Mouse (Mus musculus): ENCODE measurements around the gene Kcna10.
A peak's percentile ranks its signal among the peaks of the same experiment; 100 is the strongest.

Gene Kcna10

GRCm38 (mm10) chr3:107182756-107183155 lies at the start of gene Kcna10:
Kcna10 (plus strand) TSS chr3:107183056.
- no peak for DNase-seq (ENCODE audit: low read depth, low spot score)

GRCm38 (mm10) chr3:107134457-107134856 lies 48.4 kb upstream of the Kcna10 start:
- DNase-seq (ENCODE audit: low read depth, low spot score), result no peak

GRCm38 (mm10) chr3:107147126-107147525 lies 35.7 kb upstream of the Kcna10 start:
- no peak for DNase-seq (ENCODE audit: low read depth, low spot score)

- DNase-seq (ENCODE audit: low read depth, low spot score), result no peak
These were observed 33.9 kb upstream of the Kcna10 start for GRCm38 (mm10) chr3:107149006-107149405.

GRCm38 (mm10) chr3:107150469-107150868 lies 32.4 kb upstream of the Kcna10 start:
- no peak for DNase-seq (ENCODE audit: low read depth, low spot score)

- DNase-seq (ENCODE audit: low read depth, low spot score), result no peak
These were observed 31.9 kb upstream of the Kcna10 start for GRCm38 (mm10) chr3:107150872-107151540.

- no peak for DNase-seq (ENCODE audit: low read depth, low spot score)
These were observed 28.8 kb upstream of the Kcna10 start for GRCm38 (mm10) chr3:107153772-107154655.

- no peak for DNase-seq (ENCODE audit: low read depth, low spot score)
These were observed 24.0 kb upstream of the Kcna10 start for GRCm38 (mm10) chr3:107158856-107159255.

- DNase-seq (ENCODE audit: low read depth, low spot score), result no peak
These were observed 23.4 kb upstream of the Kcna10 start for GRCm38 (mm10) chr3:107159418-107159817.

- DNase-seq (ENCODE audit: low read depth, low spot score), result peak; percentile 7
These were observed 23.0 kb upstream of the Kcna10 start for GRCm38 (mm10) chr3:107159859-107160324.

GRCm38 (mm10) chr3:107162741-107163140 lies 20.1 kb upstream of the Kcna10 start:
- DNase-seq (ENCODE audit: low read depth, low spot score), result no peak

- no peak for DNase-seq (ENCODE audit: low read depth, low spot score)
These were observed 13.3 kb upstream of the Kcna10 start for GRCm38 (mm10) chr3:107169552-107169951.

GRCm38 (mm10) chr3:107171964-107172363 lies 10.9 kb upstream of the Kcna10 start:
- no peak for DNase-seq (ENCODE audit: low read depth, low spot score)

GRCm38 (mm10) chr3:107172556-107172955 lies 10.3 kb upstream of the Kcna10 start:
- DNase-seq (ENCODE audit: low read depth, low spot score), result no peak

- DNase-seq (ENCODE audit: low read depth, low spot score), result no peak
These were observed 7.4 kb upstream of the Kcna10 start for GRCm38 (mm10) chr3:107175486-107175885.

- no peak for DNase-seq (ENCODE audit: low read depth, low spot score)
These were observed 6.4 kb upstream of the Kcna10 start for GRCm38 (mm10) chr3:107176501-107176900.

- DNase-seq (ENCODE audit: low read depth, low spot score), result no peak
These were observed 2.0 kb upstream of the Kcna10 start for GRCm38 (mm10) chr3:107180860-107181259.

- DNase-seq (ENCODE audit: low read depth, low spot score), result no peak
These were observed 322 bp downstream of the Kcna10 start for GRCm38 (mm10) chr3:107183178-107183577.

- DNase-seq (ENCODE audit: low read depth, low spot score), result no peak
These were observed 2.7 kb downstream of the Kcna10 start for GRCm38 (mm10) chr3:107185597-107185996.

GRCm38 (mm10) chr3:107187022-107187421 lies 4.2 kb downstream of the Kcna10 start:
- DNase-seq (ENCODE audit: low read depth, low spot score), result no peak

GRCm38 (mm10) chr3:107188226-107188899 lies 5.5 kb downstream of the Kcna10 start:
- no peak for DNase-seq (ENCODE audit: low read depth, low spot score)

Measured in embryo, embryonic 11.5 days (tissue).